Mouse (Mus musculus) cerebellum, adult 9-11 months (tissue): ENCODE results near the gene Slc39a8.

Experiments used
- DNase-seq: peaks from one replicate; pipeline ENCODE4 v3.0.0; 2022

Gene Slc39a8

DNA sequence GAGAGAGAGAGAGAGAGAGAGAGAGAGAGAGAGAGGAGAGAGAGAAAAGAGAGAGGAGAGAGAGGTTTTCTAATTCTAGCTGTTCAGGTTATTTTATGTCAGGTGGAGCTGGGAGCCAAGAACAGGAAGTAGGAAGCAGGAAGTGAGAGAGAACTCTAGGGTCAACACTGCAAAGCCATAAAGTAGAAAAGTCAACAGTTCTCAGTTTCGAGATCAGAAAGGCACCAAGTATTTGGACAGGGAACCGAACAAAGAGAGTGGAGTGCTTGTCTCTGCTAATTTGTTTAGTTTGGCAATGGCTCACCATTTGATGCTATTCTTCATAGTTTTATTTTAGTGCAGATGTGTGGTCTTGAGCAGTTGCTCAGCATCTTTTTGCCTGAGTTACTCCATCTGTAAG is 26.5 kb downstream of the Slc39a8 start:
- DNase-seq: no peak

DNA sequence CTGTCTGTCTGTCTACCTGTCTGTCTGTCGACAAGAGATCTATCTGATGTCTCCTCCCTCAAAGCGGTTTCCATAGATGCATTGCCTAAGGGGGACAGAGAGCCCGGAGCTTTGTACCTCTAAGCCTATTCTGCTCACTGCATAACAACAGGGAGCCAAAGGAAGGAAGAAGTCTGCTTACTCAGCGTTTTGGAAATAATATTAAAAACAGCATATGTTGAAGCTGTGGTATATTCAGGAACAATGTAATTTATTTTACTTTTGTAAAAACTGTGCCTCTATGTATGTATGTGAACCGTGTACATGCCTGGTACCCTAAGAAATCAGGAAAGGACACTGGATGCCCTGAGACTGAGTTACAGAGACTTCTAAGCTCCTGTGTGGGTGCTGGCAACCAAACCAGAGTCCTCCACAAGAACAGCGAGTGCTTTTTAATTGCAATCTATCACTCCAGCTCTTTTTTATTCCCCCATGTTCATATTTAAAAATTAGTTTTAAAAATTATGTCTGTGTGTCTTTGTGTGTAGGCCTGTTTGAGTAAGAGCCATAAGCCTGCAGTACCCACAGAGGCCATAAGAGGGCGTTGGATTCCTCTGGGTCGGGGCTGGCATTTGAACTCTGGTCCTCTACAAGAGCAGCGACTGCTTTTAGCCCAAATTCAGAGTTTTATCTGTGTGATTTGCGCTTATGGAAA is 28.7 kb downstream of the Slc39a8 start:
- DNase-seq: no peak

DNA sequence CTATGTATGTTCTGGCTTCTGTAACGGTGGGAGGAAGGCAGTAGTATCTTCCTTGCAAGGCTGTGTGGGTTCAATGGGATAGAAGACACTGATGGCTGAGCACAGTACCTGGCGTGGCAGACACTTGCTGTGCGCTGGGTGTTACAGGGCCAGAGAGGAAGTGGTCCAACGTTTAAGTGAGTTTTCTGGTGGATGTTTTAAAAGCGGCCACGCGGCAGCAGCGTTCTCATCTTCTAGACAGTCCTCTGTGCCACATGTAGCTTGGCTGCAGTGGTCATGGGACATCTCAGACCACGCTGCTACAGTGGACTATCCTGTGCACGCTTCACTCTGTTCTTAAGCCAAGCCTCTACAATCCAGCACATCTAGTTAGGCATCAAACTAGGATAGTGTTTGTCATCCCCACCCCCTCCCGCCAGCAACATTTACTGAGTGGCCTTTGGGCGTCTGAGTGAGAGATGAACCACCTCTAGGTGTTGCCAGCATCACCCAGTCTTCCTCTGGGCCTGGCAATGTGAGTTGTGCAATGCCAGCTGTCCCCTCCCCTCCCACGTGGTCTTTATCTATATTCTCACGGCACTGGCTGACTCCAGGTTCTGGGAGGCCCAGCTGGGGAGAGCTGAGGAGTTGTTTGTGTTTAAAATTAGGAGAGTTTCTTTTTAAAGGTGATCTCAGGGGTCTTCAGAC is 29.4 kb downstream of the Slc39a8 start:
- DNase-seq: no peak

DNA sequence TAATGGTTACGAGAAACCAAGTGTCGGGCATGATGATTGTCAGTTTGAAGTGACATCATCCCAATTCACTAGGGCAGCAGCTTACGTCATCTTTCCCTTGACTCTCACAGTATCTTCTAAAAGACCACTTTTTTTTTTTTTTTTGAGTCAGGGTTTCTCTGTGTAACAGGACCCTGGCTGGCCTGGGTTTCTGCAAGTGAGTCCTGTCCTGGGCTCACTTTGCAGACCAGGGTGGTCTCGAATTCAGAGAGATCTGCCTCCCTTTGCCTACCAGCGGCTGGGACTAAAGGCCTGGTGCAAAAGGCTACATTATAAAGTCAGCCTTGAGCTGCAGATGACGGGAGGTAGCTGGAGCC is 29.9 kb downstream of the Slc39a8 start:
- no peak for DNase-seq

DNA sequence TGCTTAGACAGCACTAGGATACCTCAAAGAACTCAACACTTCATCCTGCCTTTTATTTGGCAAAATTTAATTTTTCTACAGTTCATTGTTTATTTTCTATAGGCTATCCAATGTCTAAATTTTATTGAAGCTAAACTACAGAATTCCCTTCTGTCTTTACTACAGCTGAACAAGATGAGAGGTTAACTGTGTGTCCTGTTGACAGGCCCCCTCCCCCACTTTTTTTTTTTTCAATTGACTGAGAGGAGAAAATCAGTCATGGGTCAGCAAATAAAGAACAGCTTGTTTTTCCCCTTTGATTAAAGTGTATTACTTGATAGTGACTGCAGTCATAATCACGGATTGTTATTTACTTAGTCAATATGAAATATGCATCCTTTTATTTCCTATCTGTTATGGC is 31.2 kb downstream of the Slc39a8 start:
- no peak for DNase-seq

DNA sequence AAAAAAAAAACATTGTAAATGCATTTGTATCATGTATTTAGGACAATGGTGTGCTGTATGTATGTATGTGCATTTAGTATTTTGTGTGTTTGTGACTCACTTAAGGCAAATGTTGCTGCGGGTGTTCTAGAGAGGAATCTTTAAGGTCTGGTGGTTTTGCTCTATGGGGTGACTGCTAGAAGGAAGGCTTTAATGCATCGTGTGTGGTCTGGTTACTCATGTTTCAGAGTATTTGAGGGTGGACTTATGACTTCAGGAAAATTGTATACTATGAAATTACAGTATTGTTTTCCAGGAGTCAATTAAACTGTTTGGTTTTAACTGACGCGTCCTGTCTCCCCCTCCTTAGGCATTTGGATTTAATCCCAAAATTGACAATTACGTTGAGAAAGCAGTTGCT is 32.1 kb downstream of the Slc39a8 start:
- DNase-seq: no peak

DNA sequence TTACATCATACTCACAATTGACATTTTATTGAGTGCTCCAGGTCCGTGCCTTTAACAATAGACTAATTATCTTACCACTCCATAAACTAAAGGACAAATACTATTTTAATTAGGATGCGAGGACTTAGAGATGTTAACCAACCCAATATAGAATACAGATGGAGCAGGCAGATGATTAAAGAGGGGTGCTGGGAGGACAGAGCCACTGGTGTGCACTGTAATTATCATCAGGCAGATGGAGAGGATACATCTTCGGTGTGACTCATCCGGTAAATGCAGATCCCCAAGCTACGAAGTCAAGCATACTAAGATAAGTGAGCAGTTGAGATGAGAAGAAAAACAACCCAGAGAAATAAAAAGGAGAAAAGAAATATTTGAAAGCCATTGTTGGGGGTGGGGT is 34.4 kb downstream of the Slc39a8 start:
- no peak for DNase-seq

DNA sequence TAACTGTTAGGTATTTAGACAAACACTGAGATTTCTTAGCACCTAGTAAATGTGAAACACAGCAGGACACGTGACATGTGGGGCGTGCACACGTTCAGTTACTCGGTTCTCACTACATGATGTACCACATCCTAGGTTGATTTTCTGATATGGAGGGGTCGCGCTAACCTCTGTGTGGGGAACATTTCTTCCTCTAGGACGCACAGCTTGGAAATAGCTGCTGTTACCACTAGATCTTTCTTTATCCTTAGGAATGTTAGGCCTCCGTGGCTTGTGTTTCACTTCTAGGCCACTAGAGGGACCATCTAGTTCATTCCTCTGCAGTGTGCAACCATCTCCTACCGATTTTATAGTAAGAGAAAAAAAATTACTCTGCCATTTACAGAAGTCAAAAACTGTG is 37.7 kb downstream of the Slc39a8 start:
- DNase-seq: peak; percentile 31

DNA sequence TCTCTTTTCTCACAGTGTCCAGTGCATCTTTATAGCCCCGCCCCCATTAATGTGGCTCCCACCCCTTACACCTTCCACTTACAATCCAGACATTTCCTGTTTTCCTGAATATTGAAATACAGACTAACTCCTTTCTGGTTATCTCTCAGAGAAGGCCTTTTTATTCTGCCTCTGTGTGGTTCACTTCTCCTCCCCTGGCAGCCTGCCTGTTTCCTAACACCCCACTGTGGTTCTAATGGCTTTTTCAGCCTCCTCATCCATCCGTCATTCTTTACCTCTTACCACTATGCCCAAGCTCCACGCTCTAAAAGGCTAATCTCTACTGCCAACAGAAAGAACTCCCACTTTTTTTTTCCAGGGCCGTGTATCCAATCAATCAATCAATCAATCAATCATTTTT is 44.0 kb downstream of the Slc39a8 start:
- peak; percentile 21 for DNase-seq

DNA sequence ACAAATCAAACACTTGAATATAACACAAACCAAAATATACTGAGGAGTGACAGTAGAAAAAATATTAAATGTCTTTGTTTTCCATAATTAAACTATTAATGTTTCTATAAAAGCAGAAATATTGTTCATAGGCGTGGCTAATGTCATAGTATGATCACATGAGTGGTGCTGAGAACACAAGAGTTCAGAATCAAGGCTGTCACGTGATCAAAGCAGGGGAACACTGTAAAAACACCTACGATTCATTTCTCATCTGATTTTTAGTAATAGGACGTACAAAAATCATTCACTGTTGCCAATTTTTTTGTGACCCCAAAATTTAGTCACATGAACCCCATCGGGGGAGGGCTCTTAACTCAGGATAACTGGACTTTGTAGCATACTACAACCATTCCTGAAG is 47.2 kb downstream of the Slc39a8 start:
- DNase-seq: no peak

DNA sequence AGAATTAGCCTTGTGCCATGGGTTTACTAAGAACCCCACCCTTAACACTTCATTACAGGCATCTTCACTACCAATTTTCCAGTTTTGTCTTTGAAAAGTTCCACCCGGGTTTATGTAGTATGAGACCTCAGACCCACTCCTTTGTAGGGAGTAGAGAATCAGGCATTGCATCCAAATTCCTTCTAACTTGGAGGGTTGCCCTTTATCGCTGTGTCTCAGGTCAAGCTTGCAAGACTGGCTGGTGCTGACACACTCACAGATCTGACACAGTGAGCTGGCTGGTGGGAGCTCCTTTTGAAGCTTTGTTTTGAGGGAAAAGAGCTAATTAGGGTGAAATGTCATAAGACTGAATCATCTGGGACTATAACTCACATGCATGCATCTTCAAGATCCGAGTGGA is 48.5 kb downstream of the Slc39a8 start:
- no peak for DNase-seq

DNA sequence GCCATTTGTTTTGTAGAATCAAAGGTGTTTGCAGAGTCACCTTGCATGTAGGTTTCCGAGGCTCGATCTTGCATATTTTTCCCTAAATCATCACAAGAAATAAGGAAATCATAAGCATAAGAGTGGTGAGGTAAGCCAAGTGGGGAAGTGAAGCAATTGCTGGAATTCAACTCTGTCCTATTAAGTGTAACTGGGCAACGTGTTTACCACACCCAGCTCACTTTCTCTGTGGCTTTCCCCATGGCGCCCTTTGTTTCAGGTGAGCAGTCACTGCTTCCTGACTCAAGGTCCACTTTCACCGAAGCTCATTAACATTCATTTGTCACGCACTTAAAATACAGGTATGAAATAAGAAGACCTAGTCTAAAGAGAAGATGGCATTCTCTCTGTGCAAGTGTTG is 53.0 kb downstream of the Slc39a8 start:
- DNase-seq: no peak

DNA sequence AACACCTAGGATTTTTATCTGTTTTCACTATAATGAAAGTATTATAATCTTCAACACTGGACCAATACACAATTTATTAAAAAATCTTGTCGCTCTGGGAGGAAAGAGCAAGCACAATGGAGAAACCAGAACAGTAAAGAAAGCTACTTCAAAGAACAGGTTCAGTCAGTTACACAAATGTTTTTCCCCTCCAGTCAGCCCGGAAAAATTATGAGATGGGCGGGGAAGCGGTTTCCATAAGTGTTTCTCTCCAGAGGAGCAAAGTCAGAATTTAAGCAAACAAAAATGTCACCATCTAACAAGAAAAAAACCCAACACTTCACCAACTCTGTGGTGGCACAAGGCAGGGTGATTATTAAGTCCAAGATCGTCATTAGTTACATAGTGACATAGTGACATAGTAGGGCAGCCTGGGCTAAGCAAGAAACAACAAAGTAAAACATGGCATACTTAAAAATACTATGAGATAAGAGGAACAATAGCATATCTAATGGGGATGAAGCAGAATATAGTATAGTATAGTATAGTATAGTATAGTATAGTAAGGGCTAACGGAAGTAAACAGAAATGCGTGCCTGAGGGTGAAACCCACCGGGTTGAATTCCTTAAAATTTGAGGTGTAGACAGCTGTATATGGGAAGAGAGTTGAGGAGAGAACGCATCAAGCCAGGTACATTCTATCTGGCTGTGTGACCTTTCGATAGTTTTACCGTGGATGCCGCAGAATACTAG is 61.0 kb downstream of the Slc39a8 start:
- no peak for DNase-seq

DNA sequence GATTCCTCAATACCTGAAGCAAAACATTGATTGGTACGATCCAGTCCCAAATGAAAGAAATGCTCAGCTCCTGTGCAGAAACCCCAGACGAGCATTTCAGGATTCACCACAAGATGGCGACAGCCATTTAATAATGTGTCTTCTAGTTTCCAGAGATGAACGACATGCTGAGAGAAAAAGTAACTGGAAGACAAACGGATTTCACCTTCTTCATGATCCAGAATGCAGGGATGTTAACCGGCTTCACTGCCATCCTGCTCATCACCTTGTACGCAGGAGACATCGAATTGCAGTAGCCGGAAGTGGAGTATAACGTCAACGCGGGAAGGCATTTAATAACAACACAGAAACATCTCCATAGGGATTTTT is 61.6 kb downstream of the Slc39a8 start:
- peak; percentile 84 for DNase-seq

DNA sequence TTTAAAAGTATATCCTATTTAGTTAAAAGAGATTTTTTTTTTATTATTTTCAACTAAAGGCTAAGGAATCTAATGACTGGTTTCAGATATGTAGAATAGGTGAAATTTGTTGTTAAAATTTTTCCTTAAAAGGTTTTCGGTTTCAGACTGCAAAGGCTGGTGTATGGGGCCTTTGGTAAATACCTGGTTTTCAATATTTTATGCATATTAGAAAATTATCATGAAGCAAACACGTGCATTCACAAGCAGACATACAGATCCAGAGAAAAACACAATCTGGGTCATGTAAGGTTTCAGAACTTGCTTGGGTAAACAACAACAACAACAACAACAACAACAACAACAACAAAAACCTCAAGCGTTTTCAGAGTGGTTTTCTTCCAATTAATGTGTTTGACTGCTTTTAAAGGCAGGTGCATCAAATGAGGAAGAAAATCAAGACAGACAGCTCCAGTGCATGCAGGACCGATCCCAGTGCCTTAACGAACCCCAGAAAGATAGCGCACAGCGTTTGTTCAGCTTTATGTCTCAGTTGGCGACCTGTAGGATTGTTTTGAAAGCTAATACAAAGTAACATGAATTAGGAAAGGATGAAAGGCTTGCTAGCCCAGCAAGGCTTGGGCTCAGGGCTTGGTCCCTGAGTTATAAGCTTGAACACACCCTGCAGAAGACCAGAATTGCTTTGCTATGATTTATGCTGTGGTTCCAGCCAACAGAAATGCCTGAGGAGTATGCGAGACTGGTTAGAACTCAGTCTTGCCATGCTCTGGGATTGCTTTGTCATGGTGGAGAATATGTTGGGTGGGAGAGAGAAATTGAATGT is 62.2 kb downstream of the Slc39a8 start:
- no peak for DNase-seq

DNA sequence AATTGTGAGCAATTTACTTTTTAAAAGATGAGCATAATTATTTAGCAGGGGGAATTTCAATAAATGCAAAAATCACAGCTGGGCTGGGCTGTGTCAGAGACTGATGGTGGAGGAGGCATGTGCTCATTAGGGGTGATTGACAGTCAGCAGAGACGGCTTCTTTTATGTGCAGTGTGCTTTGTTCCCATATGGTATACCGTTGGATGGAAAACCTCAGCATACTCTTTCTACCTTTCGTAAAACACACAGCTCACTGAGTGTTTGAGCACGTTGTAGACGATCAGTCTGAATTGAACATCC is 62.7 kb downstream of the Slc39a8 start:
- no peak for DNase-seq

DNA sequence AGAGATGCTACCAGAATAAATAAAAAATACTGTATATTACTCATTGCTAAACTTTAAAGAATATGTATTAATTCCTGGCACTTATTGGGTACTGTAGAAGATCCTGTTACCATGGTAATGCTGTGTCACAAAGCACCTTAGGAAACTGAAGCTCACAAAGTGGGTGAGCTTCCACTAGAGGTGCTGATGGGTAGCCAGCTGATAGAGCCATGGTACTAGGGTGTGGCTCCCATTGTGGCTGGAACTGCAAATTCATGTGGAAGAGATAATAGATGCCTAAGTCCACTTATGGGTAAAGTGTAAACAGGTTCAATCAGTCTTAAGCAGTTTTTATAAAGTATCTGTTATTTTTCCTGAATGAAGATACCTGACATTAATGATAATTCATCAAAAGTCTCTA is 64.3 kb downstream of the Slc39a8 start:
- no peak for DNase-seq

DNA sequence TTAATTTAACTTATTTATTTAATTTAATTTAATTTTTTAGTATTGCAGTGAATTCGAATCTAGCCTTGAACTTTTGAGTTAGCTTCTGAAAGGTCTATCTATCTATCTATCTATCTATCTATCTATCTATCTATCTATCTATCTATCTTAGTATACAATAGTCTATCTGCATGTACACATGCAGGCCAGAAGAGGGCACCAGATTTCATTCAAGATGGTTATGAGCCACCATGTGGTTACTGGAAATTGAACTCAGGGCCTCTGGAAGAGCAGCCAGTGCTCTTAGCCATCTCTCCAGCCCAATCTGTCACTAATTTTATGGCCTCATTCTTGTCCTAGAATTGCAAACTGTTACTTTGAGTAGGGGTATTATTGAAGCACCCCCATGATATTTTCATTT is 78.3 kb downstream of the Slc39a8 start:
- no peak for DNase-seq

DNA sequence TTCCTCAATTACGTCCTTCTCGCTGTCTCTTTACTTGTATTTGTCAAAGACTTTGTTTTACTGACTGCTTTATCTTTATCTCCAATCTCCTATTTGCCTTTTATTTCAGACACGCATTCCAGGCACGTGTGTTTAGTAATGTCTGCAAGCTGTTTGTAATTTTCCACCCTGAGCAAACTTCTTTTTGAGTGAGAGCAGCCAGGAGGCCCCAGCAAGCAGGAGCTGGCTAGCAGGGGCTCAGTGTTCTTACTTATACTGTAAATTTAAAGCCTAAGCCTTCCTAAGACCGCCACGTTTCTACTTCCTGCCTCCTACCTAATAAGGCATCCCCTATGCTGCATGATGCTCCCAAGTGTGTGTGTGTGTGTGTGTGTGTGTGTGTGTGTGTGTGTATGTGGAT is 79.8 kb downstream of the Slc39a8 start:
- DNase-seq: no peak

DNA sequence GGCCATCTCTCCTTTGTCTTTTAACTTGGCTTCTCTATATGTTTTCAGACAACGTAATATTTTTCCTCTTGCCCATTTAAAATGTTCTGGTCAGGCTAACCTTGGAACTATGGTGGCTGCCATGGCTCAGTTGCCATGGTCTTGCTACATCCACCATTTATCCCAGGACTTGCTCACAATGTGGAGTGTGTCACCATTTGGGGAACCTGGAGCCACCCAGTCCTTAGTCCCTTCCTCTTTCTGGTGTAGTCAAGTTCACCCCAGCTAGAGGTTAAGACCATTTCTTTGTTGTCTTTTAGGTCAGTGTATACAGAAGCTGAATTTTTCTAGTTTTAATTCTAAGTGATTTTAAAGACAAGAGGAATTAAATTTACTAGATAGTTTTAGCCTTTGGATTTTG is 80.7 kb downstream of the Slc39a8 start:
- DNase-seq: no peak

DNA sequence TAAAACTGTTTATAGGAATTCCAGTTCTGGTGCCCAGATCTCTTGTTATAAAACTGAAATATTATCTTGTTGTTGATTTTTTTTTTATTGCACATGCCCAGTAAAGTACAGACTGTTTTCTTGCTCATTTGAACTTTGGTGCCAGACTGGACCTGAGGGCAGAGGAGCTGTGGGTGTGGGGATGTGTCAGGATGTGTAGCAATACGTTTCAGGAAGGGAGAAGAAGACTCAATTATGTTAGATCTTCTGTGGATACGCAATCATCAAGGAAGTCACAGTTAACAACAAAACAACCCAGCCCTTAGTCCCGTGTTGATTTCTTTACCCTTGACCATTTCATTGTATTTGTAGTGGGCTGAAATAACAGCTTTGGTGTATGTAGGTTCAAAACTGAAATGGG is 81.9 kb downstream of the Slc39a8 start:
- DNase-seq: no peak

DNA sequence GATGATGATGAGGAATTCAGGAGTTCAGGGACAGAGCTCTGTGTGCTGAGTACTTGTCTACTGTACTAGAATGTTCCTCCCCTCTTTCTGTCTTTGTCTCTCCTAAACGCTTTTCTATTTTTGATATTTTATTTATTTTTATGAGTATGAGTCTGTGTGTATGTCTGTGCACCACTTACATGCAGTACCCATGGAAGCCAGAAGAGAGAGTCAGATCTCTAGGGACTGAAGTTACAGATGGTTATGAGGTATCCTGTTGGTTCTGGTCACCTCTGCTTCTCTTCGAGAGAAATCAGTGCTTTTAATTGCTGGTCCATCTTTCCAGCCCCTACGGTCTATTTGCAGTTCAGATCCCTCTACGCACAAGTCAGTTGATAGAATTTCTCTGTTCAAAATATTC is 90.9 kb downstream of the Slc39a8 start:
- no peak for DNase-seq

DNA sequence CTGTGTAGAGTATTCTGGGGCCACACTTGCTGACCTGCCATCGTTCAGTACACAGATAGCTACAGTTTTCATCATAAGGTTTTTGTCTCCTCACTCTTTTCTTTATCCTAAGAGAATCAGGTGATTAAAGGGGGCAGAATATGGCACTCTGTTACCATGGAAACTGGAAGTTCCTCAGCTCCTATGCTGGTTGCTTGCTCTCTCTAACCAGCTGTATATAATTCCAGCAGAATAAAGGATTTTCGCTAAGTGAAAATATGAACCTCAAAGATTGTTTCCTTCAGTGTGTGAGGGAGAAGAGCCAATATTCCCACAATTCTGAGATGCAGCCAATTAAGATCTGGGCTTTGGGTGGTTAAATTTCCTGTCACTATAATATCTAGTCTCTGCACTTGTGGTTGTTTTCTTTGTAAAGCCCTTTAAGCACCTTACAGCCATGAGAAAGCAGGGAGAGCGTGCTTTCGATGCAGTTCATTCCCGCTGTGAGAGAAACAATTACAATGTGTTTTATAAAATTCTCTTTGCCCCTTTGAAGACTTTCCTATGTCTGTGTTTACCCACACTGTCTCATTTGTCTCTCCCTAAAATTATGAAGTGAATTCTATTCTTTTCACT is 93.6 kb downstream of the Slc39a8 start:
- no peak for DNase-seq
